Mouse (Mus musculus) liver, postnatal 0 days (tissue): ENCODE measurements around the gene 0610030E20Rik.

Source experiments
- CTCF ChIP-seq: sonication (generic); IDR thresholded peaks from 2 replicates; pipeline ENCODE4 v1.5.1; 2016; ENCODE audit warnings: antibody characterized with exemption, low read depth
- EP300 ChIP-seq: IDR thresholded peaks from 2 replicates; pipeline ENCODE4 v1.6.1; 2016; ENCODE audit warnings: antibody characterized with exemption, low read depth, mild to moderate bottlenecking

DNA sequence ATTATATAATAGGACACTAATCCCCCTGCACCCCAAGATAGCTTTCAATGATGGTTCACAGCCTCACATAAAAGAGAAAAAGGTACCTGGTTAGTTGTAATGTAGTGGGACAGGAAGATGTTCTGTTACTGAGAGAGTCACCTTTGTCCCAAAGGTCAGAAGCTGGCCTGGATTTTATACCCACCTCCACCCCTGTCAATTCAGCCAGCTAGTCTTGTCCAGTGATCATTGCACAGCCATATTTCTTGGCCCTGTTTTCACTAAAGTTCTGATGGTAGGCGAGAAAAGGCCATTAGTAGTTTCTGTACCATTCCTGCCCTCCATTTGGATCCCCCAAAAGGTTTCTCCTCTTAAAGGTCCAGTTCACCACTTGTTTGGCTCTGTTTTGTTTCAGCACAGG is 6.9 kb downstream of the 0610030E20Rik start:
- TF ChIP-seq CTCF (no peak), EP300 (no peak)
